15 mouse cellular contexts compared by ENCODE assay signal in the genomic region with DNA sequence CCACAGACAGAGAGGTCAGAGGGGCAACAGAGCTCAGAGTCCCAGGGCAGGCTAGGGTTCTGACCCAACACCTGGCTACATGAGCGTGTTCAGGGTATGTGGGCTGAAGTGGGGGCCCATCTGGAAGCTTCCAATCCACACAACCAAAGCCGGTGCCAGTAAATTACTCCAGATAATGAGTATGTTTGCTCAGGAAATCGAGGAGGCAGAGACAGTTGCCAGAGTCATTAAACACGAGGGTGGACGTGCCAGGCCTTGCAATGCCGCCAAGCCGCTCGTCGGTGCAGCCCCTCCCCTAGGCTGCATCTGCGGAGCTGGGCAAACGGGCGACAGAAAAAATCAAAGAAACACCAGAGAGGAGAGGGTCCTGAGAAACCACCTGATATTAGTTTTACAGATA.
DNase-seq lines count a peak whose midpoint lies in the region; ATAC-seq lines count a peak whose summit lies in the region.
"Had no signal": no experiment of that assay in that cellular context is flagged by ENCODE, and none has a peak within 500 bp of the region (broad histone marks: within the 10 kb centered on the region; RNA-seq: fewer than 3 reads in every experiment).

No protein-coding gene starts in this region.

- peak; percentile 61 for ATAC-seq in forebrain, embryonic 15.5 days (replicated peaks)
- no peak for ATAC-seq in forebrain, embryonic 12.5 days (ENCODE audit: low FRiP score)
- peak; percentile 84 for ATAC-seq in forebrain, embryonic 16.5 days
- no peak for ATAC-seq in granulocyte monocyte progenitor cell, adult 5-6 weeks (replicated peaks; ENCODE audit: poor library complexity, severe bottlenecking)
- ATAC-seq: midbrain, embryonic 16.5 days had no signal

- no peak overlapping the region for H3K27ac ChIP-seq in forebrain, embryonic 15.5 days (replicated peaks)
- no peak overlapping the region for H3K27ac ChIP-seq in forebrain, embryonic 12.5 days
- H3K27ac ChIP-seq in forebrain, embryonic 16.5 days (ENCODE audit: low read length): no peak overlapping the region
- H3K27ac ChIP-seq: embryonic facial prominence, embryonic 15.5 days; limb, embryonic 10.5 days had no signal

- no peak overlapping the region for H3K4me2 ChIP-seq in forebrain, embryonic 15.5 days (replicated peaks)
- H3K4me2 ChIP-seq in forebrain, embryonic 12.5 days: no peak overlapping the region
- no peak overlapping the region for H3K4me2 ChIP-seq in forebrain, embryonic 16.5 days (ENCODE audit: low read length)
- H3K4me2 ChIP-seq: embryonic facial prominence, embryonic 15.5 days had no signal

- DNase-seq in lung, adult 18-20 months: peak; percentile 4 to 24
- no peak for DNase-seq in lung, postnatal 10 days
- peak; percentile 87 for DNase-seq in left cerebral cortex, postnatal 4 days
- no peak for DNase-seq in gastrocnemius, postnatal 14 days
- DNase-seq: adrenal gland, postnatal 14 days; cerebellum, adult 9-11 months; gastrocnemius, postnatal 25 days; kidney, adult 2 months had no signal

- no peaks in the 10 kb centered on the region for H3K27me3 ChIP-seq in forebrain, embryonic 15.5 days
- 0 out of 2 replicates have a peak, but pooled peaks cover 2% of the 10 kb centered on the region for H3K27me3 ChIP-seq in forebrain, embryonic 12.5 days
- H3K27me3 ChIP-seq in forebrain, embryonic 16.5 days (replicated peaks; ENCODE audit: control insufficient read depth, insufficient read depth, low read length): no peaks in the 10 kb centered on the region
- H3K27me3 ChIP-seq: embryonic facial prominence, embryonic 15.5 days had no signal

- intact Hi-C loops in left cerebral cortex, postnatal 4 days (cut with DNase I): no loop called here
- intact Hi-C loops in gastrocnemius, postnatal 14 days (cut with DNase I; ENCODE audit: low total_unique reads): no loop called here

- no peak overlapping the region for H3K9ac ChIP-seq in forebrain, embryonic 15.5 days (replicated peaks)
- H3K9ac ChIP-seq in forebrain, embryonic 12.5 days: no peak overlapping the region
- H3K9ac ChIP-seq in forebrain, embryonic 16.5 days (replicated peaks; ENCODE audit: low read depth, low read length): no peak overlapping the region
- H3K9ac ChIP-seq: embryonic facial prominence, embryonic 15.5 days had no signal

- H3K9me3 ChIP-seq in forebrain, embryonic 15.5 days: no peaks in the 10 kb centered on the region
- no peaks in the 10 kb centered on the region for H3K9me3 ChIP-seq in forebrain, embryonic 12.5 days
- H3K9me3 ChIP-seq in forebrain, embryonic 16.5 days (ENCODE audit: control insufficient read depth, low read length): no peaks in the 10 kb centered on the region
- H3K9me3 ChIP-seq: embryonic facial prominence, embryonic 15.5 days; limb, embryonic 10.5 days had no signal

- WGBS in forebrain, embryonic 15.5 days: 41% methylated on average over 12 of the region's 12 CpGs
- whole genome bisulfite sequencing in forebrain, embryonic 12.5 days: 78% methylated on average over 12 of the region's 12 CpGs
- 30% methylated on average over 12 of the region's 12 CpGs for WGBS in forebrain, embryonic 16.5 days

- no peak overlapping the region for H3K4me3 ChIP-seq in forebrain, embryonic 15.5 days
- H3K4me3 ChIP-seq in forebrain, embryonic 12.5 days (replicated peaks): no peak overlapping the region
- no peak overlapping the region for H3K4me3 ChIP-seq in forebrain, embryonic 16.5 days (replicated peaks; ENCODE audit: low read length)
- H3K4me3 ChIP-seq: embryonic facial prominence, embryonic 15.5 days; limb, embryonic 10.5 days had no signal

- H3K36me3 ChIP-seq in forebrain, embryonic 15.5 days: no peaks in the 10 kb centered on the region
- H3K36me3 ChIP-seq in forebrain, embryonic 12.5 days (replicated peaks): no peaks in the 10 kb centered on the region
- H3K36me3 ChIP-seq in forebrain, embryonic 16.5 days (ENCODE audit: control insufficient read depth, insufficient read depth): no peaks in the 10 kb centered on the region
- H3K36me3 ChIP-seq: embryonic facial prominence, embryonic 15.5 days; limb, embryonic 10.5 days had no signal

- peaks cover 8% of the 10 kb centered on the region; the same call in 1 of the 2 replicates for H3K4me1 ChIP-seq in forebrain, embryonic 15.5 days
- H3K4me1 ChIP-seq in forebrain, embryonic 12.5 days: no peaks in the 10 kb centered on the region
- peaks cover 2% of the 10 kb centered on the region for H3K4me1 ChIP-seq in forebrain, embryonic 16.5 days (replicated peaks; ENCODE audit: control insufficient read depth, insufficient read depth, low read length)
- H3K4me1 ChIP-seq: embryonic facial prominence, embryonic 15.5 days; limb, embryonic 10.5 days had no signal

Comparison
In these comparisons a context has a peak if more than half of its experiments do, and no peak if none do; other contexts are left out.
1. ATAC-seq: peak in forebrain, embryonic 15.5 days (single experiment) and forebrain, embryonic 16.5 days (single experiment); none in forebrain, embryonic 12.5 days (single experiment) and granulocyte monocyte progenitor cell, adult 5-6 weeks (single experiment).
2. DNase-seq: peak in lung, adult 18-20 months (2 of 2) and left cerebral cortex, postnatal 4 days (single experiment); none in lung, postnatal 10 days (single experiment) and gastrocnemius, postnatal 14 days (single experiment).